Mouse (Mus musculus) kidney, embryonic 16.5 days (tissue): ENCODE data around the gene Wdr61. TPM values are rescaled to one million over a fixed set of nuclear protein-coding genes. Genes with fewer than 3 reads are reported as not detected.

Experiments
- ATAC-seq: fragments of 200-750 bp; cut with Nextera tagmentation; 2 replicates; pipeline ENCODE4 v1.8.0; 2017; ENCODE audit warnings: moderate TSS enrichment; ENCODE audit not compliant: low FRiP score, low TSS enrichment
- H3K27ac ChIP-seq: fragments of 300-500 bp; sonication (generic); 2 replicates; pipeline ENCODE4 v1.5.1; 2014; ENCODE audit warnings: low read length
- H3K27me3 ChIP-seq: fragments of 300-500 bp; sonication (generic); 2 replicates; pipeline ENCODE4 v1.6.1; 2014; ENCODE audit warnings: low read length, control low read depth, mixed read lengths; ENCODE audit not compliant: insufficient read depth
- H3K36me3 ChIP-seq: fragments of 300-500 bp; sonication (generic); 2 replicates; pipeline ENCODE4 v1.6.1; 2014; ENCODE audit warnings: low read length, control low read depth, mixed read lengths; ENCODE audit not compliant: insufficient read depth
- H3K4me1 ChIP-seq: fragments of 300-500 bp; sonication (generic); 2 replicates; pipeline ENCODE4 v1.6.1; 2014; ENCODE audit warnings: low read length, control low read depth, mixed read lengths; ENCODE audit not compliant: insufficient read depth
- H3K4me2 ChIP-seq: fragments of 300-500 bp; sonication (generic); replicated peaks from 2 replicates; pipeline ENCODE4 v1.6.1; 2014; ENCODE audit warnings: low read depth, low read length
- H3K4me3 ChIP-seq: fragments of 300-500 bp; sonication (generic); 2 replicates; pipeline ENCODE4 v1.5.1; 2014; ENCODE audit warnings: mild to moderate bottlenecking, low read length
- H3K9ac ChIP-seq: fragments of 300-500 bp; sonication (generic); replicated peaks from 2 replicates; pipeline ENCODE4 v1.6.1; 2014; ENCODE audit warnings: low read length
- H3K9me3 ChIP-seq: fragments of 300-500 bp; sonication (generic); 2 replicates; pipeline ENCODE4 v1.6.1; 2016; ENCODE audit warnings: low read length, control low read depth
- WGBS: fragments of 180-500 bp; shearing (Covaris S2); extraction: QIAGEN DNeasy Blood & Tissue Kit; methylation state at CpG from one replicate; pipeline ENCODE4 v1.1.7; 2014; 5-methylcytosine and 5-hydroxymethylcytosine counted together
- polyA plus RNA-seq: library from polyadenylated mRNA; unstranded; fragments of >200 nt; fragmentation: Nextera tagmentation; extraction: Ambion mirVana; gene quantifications from 2 replicates; pipeline ENCODE4 v1.2.1, GENCODE M21; 2015

Gene Wdr61
- polyA plus RNA-seq, 1 experiment from 2014 or later: 153 TPM

- WGBS: 44% methylated on average over 6 of the region's 6 CpGs
- H3K9ac ChIP-seq: no peak overlapping the region
- no peak overlapping the region for H3K4me2 ChIP-seq
- H3K36me3 ChIP-seq: no peaks in the 10 kb centered on the region
- peaks cover 23% of the 10 kb centered on the region for H3K27me3 ChIP-seq
- no peaks in the 10 kb centered on the region for H3K9me3 ChIP-seq
- no peak overlapping the region for H3K4me3 ChIP-seq
- H3K27ac ChIP-seq: no peak overlapping the region
- ATAC-seq: peak; percentile 59; the same call in 1 of the 2 replicates
- H3K4me1 ChIP-seq: peaks cover 3% of the 10 kb centered on the region
These were observed 25.3 kb upstream of the Wdr61 start for GRCm38 (mm10) chr9:54759592-54759991.

- no peak overlapping the region for H3K4me2 ChIP-seq
- no peaks in the 10 kb centered on the region for H3K36me3 ChIP-seq
- no peaks in the 10 kb centered on the region for H3K4me1 ChIP-seq
- H3K27ac ChIP-seq: no peak overlapping the region
- ATAC-seq: no peak
- peaks cover 8% of the 10 kb centered on the region for H3K27me3 ChIP-seq
- no peak overlapping the region for H3K9ac ChIP-seq
- no peak overlapping the region for H3K4me3 ChIP-seq
- H3K9me3 ChIP-seq: no peaks in the 10 kb centered on the region
- 41% methylated on average over 11 of the region's 11 CpGs for WGBS
These were observed 18.6 kb upstream of the Wdr61 start for GRCm38 (mm10) chr9:54752944-54753295.

- 19% methylated on average over 21 of the region's 21 CpGs for WGBS
- no peak for ATAC-seq
These were observed 18.1 kb upstream of the Wdr61 start for GRCm38 (mm10) chr9:54752201-54752943.

DNA sequence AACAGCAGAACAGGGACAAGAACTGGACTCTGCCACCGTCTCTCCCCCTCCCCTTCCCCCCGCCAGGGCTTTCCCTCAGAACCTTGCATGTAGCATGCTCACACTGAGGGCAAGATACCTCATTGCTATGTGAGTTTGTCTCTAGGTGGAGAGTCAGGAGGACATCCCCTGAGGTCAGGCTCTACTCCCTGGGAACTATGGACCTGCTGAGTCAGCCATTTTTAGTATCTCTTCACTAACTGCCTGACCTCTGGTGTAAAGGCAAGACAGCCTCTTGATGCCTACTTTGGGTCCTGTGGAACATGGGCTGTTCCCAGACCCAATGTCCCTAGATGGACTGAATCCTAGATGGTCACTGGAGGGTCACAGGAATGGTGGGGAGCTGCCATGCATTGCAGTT lies 17.4 kb upstream of the Wdr61 start:
- H3K4me1 ChIP-seq: no peaks in the 10 kb centered on the region
- no peaks in the 10 kb centered on the region for H3K9me3 ChIP-seq
- no peak overlapping the region for H3K4me3 ChIP-seq
- no peaks in the 10 kb centered on the region for H3K36me3 ChIP-seq
- no peak overlapping the region for H3K9ac ChIP-seq
- no peak overlapping the region for H3K4me2 ChIP-seq
- ATAC-seq: no peak
- no peak overlapping the region for H3K27ac ChIP-seq
- 93% methylated on average over 2 of the region's 2 CpGs for WGBS
- peaks cover 8% of the 10 kb centered on the region for H3K27me3 ChIP-seq

More at GRCm38 (mm10) chr9:54752201-54752943, 18.1 kb upstream of the Wdr61 start:
- Histone ChIP-seq H3K9me3 (no peaks in the 10 kb centered on the region), H3K4me3 (no peak overlapping the region), H3K27ac (no peak overlapping the region), H3K9ac (no peak overlapping the region), H3K4me2 (no peak overlapping the region), H3K4me1 (no peaks in the 10 kb centered on the region), H3K36me3 (no peaks in the 10 kb centered on the region), H3K27me3 (peaks cover 8% of the 10 kb centered on the region)

DNA sequence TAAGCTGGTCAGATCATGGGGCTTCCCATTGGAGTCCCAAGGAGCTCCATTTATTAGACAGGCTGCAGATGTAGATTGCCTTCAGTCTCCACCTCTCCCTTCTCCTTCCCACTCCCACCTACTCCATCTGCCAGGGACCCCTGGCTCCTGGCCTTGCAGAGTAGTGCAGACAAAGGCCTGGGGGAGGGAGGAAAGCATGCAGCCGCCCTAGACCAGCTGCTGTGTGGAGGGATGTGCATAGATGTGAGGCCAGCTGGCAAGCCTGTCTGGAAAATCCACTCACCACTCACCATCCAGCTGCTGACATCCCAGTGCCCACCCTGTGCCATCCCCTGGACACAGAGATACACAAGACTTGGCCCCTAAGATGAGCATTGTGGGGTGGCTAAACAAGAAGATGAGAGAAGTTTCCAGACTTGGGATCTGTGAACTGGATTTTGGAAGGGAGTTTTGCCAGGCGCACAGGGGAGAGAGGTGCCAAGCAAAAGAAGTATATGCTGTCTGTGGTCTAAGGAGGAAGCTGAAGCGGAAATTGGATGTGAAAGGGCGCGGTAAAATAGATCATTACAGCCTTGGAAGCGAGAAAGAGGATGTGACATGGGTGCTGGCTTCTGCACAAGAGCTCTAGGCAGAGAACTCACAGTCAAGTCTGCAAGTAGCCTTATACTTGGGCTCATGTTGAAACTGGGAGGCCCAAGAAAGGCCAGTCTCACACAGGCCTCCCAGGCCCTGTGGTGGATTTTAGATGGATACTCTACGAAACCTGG lies 16.1 kb upstream of the Wdr61 start:
- no peaks in the 10 kb centered on the region for H3K4me1 ChIP-seq
- no peaks in the 10 kb centered on the region for H3K9me3 ChIP-seq
- WGBS: 83% methylated on average over 7 of the region's 7 CpGs
- no peak overlapping the region for H3K4me2 ChIP-seq
- no peak overlapping the region for H3K4me3 ChIP-seq
- H3K9ac ChIP-seq: no peak overlapping the region
- no peaks in the 10 kb centered on the region for H3K36me3 ChIP-seq
- no peak overlapping the region for H3K27ac ChIP-seq
- H3K27me3 ChIP-seq: peaks cover 8% of the 10 kb centered on the region
- ATAC-seq: no peak

- ATAC-seq: no peak
- H3K4me3 ChIP-seq: no peak overlapping the region
- H3K4me1 ChIP-seq: no peaks in the 10 kb centered on the region
- no peaks in the 10 kb centered on the region for H3K27me3 ChIP-seq
- no peak overlapping the region for H3K4me2 ChIP-seq
- H3K9me3 ChIP-seq: no peaks in the 10 kb centered on the region
- H3K36me3 ChIP-seq: no peaks in the 10 kb centered on the region
- H3K9ac ChIP-seq: 0 out of 2 replicates have a peak overlapping the region, but pooled peaks have one; percentile 15
- WGBS: 43% methylated on average over 13 of the region's 13 CpGs
- no peak overlapping the region for H3K27ac ChIP-seq
These were observed 11.5 kb upstream of the Wdr61 start for GRCm38 (mm10) chr9:54745740-54746370.

- Histone ChIP-seq H3K4me1 (no peaks in the 10 kb centered on the region), H3K36me3 (no peaks in the 10 kb centered on the region), H3K4me2 (no peak overlapping the region), H3K9ac (no peak overlapping the region), H3K27ac (no peak overlapping the region), H3K9me3 (no peaks in the 10 kb centered on the region), H3K27me3 (no peaks in the 10 kb centered on the region), H3K4me3 (no peak overlapping the region)
- WGBS: 80% methylated on average over 4 of the region's 4 CpGs
- ATAC-seq: no peak
These were observed 9.6 kb upstream of the Wdr61 start for GRCm38 (mm10) chr9:54743891-54744290.

DNA sequence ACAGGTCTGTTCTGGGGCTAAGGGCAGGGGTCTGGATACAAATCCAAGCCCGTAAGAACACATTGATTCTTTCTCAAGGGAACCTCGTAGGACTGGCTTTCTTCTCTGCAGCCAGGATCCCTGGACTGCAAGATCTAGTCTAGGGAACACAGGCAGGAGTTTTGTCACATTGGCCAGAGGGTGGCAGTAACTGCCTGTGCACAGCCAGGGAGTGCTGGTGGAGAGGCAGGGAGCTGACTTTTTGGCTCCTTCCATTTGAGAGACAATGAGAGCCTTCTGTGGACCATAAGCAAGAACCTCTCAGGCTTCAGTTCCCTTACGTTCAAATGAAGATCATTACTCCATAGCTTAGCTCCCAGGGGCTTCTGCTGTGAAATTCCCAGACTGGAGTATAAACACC lies 4.1 kb upstream of the Wdr61 start:
- 15% methylated on average over 3 of the region's 3 CpGs for WGBS
- no peaks in the 10 kb centered on the region for H3K36me3 ChIP-seq
- no peak for ATAC-seq

DNA sequence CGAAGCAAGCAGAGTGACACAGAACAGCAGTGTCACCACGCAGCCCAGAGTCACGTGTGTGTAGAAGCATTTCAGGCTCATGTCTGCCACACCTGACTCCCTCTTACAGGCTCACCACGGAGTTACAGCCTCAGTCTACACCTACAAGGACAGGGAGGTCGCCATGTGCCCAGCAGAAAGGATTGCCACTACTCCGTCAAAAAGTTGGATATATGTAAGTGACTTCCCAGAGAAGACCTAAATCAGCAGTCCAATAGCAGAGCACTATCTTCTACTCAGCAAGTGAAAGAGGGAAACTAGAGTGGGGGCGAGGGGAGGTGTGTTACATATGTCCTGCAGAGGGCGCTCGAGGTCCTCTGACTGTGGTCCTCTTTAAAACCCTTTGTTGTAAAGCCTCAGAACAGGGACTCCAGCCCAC lies 2.0 kb upstream of the Wdr61 start:
- Histone ChIP-seq H3K36me3 (no peaks in the 10 kb centered on the region), H3K9ac (no peak overlapping the region; the same call in 1 of the 2 replicates), H3K4me1 (peaks cover 13% of the 10 kb centered on the region), H3K27me3 (no peaks in the 10 kb centered on the region), H3K27ac (no peak overlapping the region), H3K4me2 (no peak overlapping the region; the same call in 1 of the 2 replicates), H3K9me3 (no peaks in the 10 kb centered on the region), H3K4me3 (no peak overlapping the region)
- WGBS: 24% methylated on average over 9 of the region's 9 CpGs
- no peak for ATAC-seq

More for the DNA sequence above, 4.1 kb upstream of the Wdr61 start:
- no peak overlapping the region for H3K4me3 ChIP-seq
- no peaks in the 10 kb centered on the region for H3K9me3 ChIP-seq
- no peak overlapping the region for H3K9ac ChIP-seq
- H3K4me2 ChIP-seq: no peak overlapping the region
- no peaks in the 10 kb centered on the region for H3K27me3 ChIP-seq
- H3K27ac ChIP-seq: no peak overlapping the region
- peaks cover 8% of the 10 kb centered on the region for H3K4me1 ChIP-seq
